Mouse (Mus musculus): ENCODE data around the gene Hsd17b1. TPM values are rescaled to one million over a fixed set of nuclear protein-coding genes. Genes with fewer than 3 reads are reported as not detected.

Gene Hsd17b1
- polyA plus RNA-seq, 1 experiment from 2014 or later: 0.16 TPM

DNA sequence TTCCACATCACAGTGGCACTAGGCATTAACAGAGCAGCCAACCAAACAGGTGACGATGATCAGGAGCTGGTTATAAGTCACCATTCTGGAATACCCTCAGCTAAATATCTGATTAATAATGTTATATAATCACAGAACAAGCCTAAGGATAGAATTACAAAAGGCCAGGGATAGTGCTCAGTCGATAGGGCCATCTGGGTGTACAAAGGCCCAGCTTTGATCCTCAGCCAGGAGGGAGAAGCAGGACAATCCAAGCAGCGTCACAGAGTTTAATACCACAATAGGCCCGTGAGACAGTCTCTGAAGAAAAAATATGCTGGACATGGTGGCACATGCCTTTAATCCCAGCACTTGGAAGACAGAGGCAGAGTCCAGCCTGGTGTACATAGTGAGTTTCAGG lies 31.1 kb downstream of the Hsd17b1 start:
- H3K9me3 ChIP-seq (ENCODE audit: control insufficient read depth, low read length): no peaks in the 10 kb centered on the region
- ATAC-seq (ENCODE audit: low FRiP score, low TSS enrichment): no peak
- H3K4me3 ChIP-seq (replicated peaks; ENCODE audit: low read depth, low read length): no peak overlapping the region
- no peak overlapping the region for H3K27ac ChIP-seq (replicated peaks; ENCODE audit: low read depth, low read length)
- no peak overlapping the region for H3K9ac ChIP-seq (replicated peaks; ENCODE audit: low read length)
- H3K27me3 ChIP-seq (ENCODE audit: control insufficient read depth, insufficient read depth, low read length): no peaks in the 10 kb centered on the region
- H3K4me1 ChIP-seq (ENCODE audit: control insufficient read depth, insufficient read depth, low read length): no peaks in the 10 kb centered on the region
- WGBS: 46% methylated on average over 4 of the region's 4 CpGs
- peaks cover 9% of the 10 kb centered on the region for H3K36me3 ChIP-seq (ENCODE audit: control insufficient read depth, insufficient read depth, low read length)
- no peak overlapping the region for H3K4me2 ChIP-seq (ENCODE audit: low read length)
- DNase-seq: no peak

DNA sequence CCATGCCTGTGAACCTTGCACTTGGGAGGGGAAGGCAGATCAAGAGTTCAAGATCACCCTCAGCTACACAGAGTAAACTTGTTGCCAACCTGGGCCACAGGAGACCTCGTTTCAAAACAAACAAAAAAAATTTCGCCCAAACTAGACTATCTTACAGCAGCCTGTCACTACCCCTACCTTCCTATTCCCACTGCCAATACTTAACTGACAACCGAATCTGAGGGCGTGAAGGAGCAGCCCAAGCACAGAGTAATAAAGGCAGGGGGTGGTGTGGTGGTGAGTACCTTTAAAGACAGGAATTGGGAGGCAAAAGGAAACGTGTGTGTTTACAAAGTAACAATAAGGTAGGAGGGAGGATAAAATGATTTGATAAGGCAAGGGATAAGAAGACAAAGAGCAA lies 32.5 kb downstream of the Hsd17b1 start:
- no peak overlapping the region for H3K9ac ChIP-seq (replicated peaks; ENCODE audit: low read length)
- no peak for DNase-seq
- no peaks in the 10 kb centered on the region for H3K4me1 ChIP-seq (ENCODE audit: control insufficient read depth, insufficient read depth, low read length)
- ATAC-seq (ENCODE audit: low FRiP score, low TSS enrichment): no peak
- H3K4me2 ChIP-seq (ENCODE audit: low read length): no peak overlapping the region
- H3K9me3 ChIP-seq (ENCODE audit: control insufficient read depth, low read length): no peaks in the 10 kb centered on the region
- H3K36me3 ChIP-seq (ENCODE audit: control insufficient read depth, insufficient read depth, low read length): no peaks in the 10 kb centered on the region
- no peak overlapping the region for H3K4me3 ChIP-seq (replicated peaks; ENCODE audit: low read depth, low read length)
- H3K27me3 ChIP-seq (ENCODE audit: control insufficient read depth, insufficient read depth, low read length): no peaks in the 10 kb centered on the region
- no peak overlapping the region for H3K27ac ChIP-seq (replicated peaks; ENCODE audit: low read depth, low read length)
- WGBS: 71% methylated on average over 5 of the region's 5 CpGs

DNA sequence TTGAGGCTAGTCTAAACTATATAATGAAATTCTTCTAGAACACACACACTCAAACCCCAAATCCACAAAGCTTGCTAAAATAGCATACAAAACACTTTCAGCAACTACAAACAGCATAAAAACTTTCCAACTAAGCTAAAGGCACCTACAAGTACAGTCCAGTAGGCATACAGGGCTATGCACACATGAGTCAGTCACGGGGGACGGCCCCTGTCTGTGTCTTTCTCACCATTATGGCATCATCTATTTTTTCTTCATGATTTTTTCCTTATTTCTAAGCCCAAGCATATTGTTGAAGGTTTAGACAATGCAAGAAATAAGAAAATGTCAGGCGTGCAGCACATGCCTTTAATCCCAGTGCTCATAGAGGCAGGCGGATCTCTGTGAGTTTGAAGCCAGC lies 33.0 kb downstream of the Hsd17b1 start:
- Histone ChIP-seq H3K36me3 (ENCODE audit: control insufficient read depth, insufficient read depth, low read length) (no peaks in the 10 kb centered on the region), H3K4me1 (ENCODE audit: control insufficient read depth, insufficient read depth, low read length) (no peaks in the 10 kb centered on the region), H3K9me3 (ENCODE audit: control insufficient read depth, low read length) (no peaks in the 10 kb centered on the region), H3K4me3 (replicated peaks; ENCODE audit: low read depth, low read length) (no peak overlapping the region), H3K27me3 (ENCODE audit: control insufficient read depth, insufficient read depth, low read length) (no peaks in the 10 kb centered on the region), H3K9ac (replicated peaks; ENCODE audit: low read length) (no peak overlapping the region), H3K27ac (replicated peaks; ENCODE audit: low read depth, low read length) (no peak overlapping the region), H3K4me2 (ENCODE audit: low read length) (no peak overlapping the region)
- WGBS: 92% methylated on average over 4 of the region's 4 CpGs
- ATAC-seq (ENCODE audit: low FRiP score, low TSS enrichment) (no peak), DNase-seq (no peak)

- H3K4me1 ChIP-seq (ENCODE audit: control insufficient read depth, insufficient read depth, low read length): no peaks in the 10 kb centered on the region
- WGBS: 93% methylated on average over 3 of the region's 3 CpGs
- H3K27ac ChIP-seq (replicated peaks; ENCODE audit: low read depth, low read length): no peak overlapping the region
- 0 out of 2 replicates have a peak, but pooled peaks cover 4% of the 10 kb centered on the region for H3K36me3 ChIP-seq (ENCODE audit: control insufficient read depth, insufficient read depth, low read length)
- ATAC-seq (ENCODE audit: low FRiP score, low TSS enrichment) (no peak), DNase-seq (no peak)
- H3K4me2 ChIP-seq (ENCODE audit: low read length): no peak overlapping the region
- H3K27me3 ChIP-seq (ENCODE audit: control insufficient read depth, insufficient read depth, low read length): no peaks in the 10 kb centered on the region
- H3K9ac ChIP-seq (replicated peaks; ENCODE audit: low read length): no peak overlapping the region
- no peaks in the 10 kb centered on the region for H3K9me3 ChIP-seq (ENCODE audit: control insufficient read depth, low read length)
- H3K4me3 ChIP-seq (replicated peaks; ENCODE audit: low read depth, low read length): no peak overlapping the region
These were observed 34.0 kb downstream of the Hsd17b1 start for GRCm38 (mm10) chr11:101112186-101112585.

- WGBS: 80% methylated on average over 2 of the region's 2 CpGs
- Histone ChIP-seq H3K36me3 (ENCODE audit: control insufficient read depth, insufficient read depth, low read length) (0 out of 2 replicates have a peak, but pooled peaks cover 5% of the 10 kb centered on the region), H3K4me1 (ENCODE audit: control insufficient read depth, insufficient read depth, low read length) (peaks cover 13% of the 10 kb centered on the region), H3K9ac (replicated peaks; ENCODE audit: low read length) (no peak overlapping the region), H3K27me3 (ENCODE audit: control insufficient read depth, insufficient read depth, low read length) (no peaks in the 10 kb centered on the region), H3K4me2 (ENCODE audit: low read length) (no peak overlapping the region), H3K4me3 (replicated peaks; ENCODE audit: low read depth, low read length) (no peak overlapping the region), H3K27ac (replicated peaks; ENCODE audit: low read depth, low read length) (no peak overlapping the region), H3K9me3 (ENCODE audit: control insufficient read depth, low read length) (no peaks in the 10 kb centered on the region)
- DNase-seq (no peak), ATAC-seq (ENCODE audit: low FRiP score, low TSS enrichment) (no peak)
These were observed 37.4 kb downstream of the Hsd17b1 start for GRCm38 (mm10) chr11:101115564-101115963.

- Histone ChIP-seq H3K9me3 (ENCODE audit: control insufficient read depth, low read length) (no peaks in the 10 kb centered on the region), H3K9ac (replicated peaks; ENCODE audit: low read length) (peak overlapping the region; percentile 88; the same call in 1 of the 2 replicates), H3K27ac (replicated peaks; ENCODE audit: low read depth, low read length) (no peak overlapping the region), H3K4me1 (ENCODE audit: control insufficient read depth, insufficient read depth, low read length) (peaks cover 20% of the 10 kb centered on the region), H3K4me2 (ENCODE audit: low read length) (peak overlapping the region; percentile 96), H3K36me3 (ENCODE audit: control insufficient read depth, insufficient read depth, low read length) (peaks cover 10% of the 10 kb centered on the region; the same call in 1 of the 2 replicates), H3K27me3 (ENCODE audit: control insufficient read depth, insufficient read depth, low read length) (no peaks in the 10 kb centered on the region), H3K4me3 (replicated peaks; ENCODE audit: low read depth, low read length) (peak overlapping the region; percentile 88)
- 65% methylated on average over 4 of the region's 4 CpGs for WGBS
- DNase-seq (no peak), ATAC-seq (ENCODE audit: low FRiP score, low TSS enrichment) (no peak)
These were observed 39.9 kb downstream of the Hsd17b1 start for GRCm38 (mm10) chr11:101118105-101118504.

- under 1% methylated on average over 39 of the region's 39 CpGs for whole genome bisulfite sequencing
- no peak for DNase-seq
- Histone ChIP-seq H3K4me3 (replicated peaks; ENCODE audit: low read depth, low read length) (peak overlapping the region; percentile 88), H3K27ac (replicated peaks; ENCODE audit: low read depth, low read length) (peak overlapping the region; percentile 91), H3K27me3 (ENCODE audit: control insufficient read depth, insufficient read depth, low read length) (no peaks in the 10 kb centered on the region), H3K4me2 (ENCODE audit: low read length) (peak overlapping the region; percentile 96), H3K9me3 (ENCODE audit: control insufficient read depth, low read length) (no peaks in the 10 kb centered on the region), H3K4me1 (ENCODE audit: control insufficient read depth, insufficient read depth, low read length) (peaks cover 20% of the 10 kb centered on the region), H3K9ac (replicated peaks; ENCODE audit: low read length) (peak overlapping the region; percentile 88), H3K36me3 (ENCODE audit: control insufficient read depth, insufficient read depth, low read length) (peaks cover 18% of the 10 kb centered on the region)
- peak; percentile 77 for ATAC-seq (ENCODE audit: low FRiP score, low TSS enrichment)
These were observed 41.0 kb downstream of the Hsd17b1 start for GRCm38 (mm10) chr11:101119131-101119760.

- Histone ChIP-seq H3K9ac (replicated peaks; ENCODE audit: low read length) (peak within 1 kb of the TSS; percentile 88), H3K36me3 (ENCODE audit: control insufficient read depth, insufficient read depth, low read length) (peaks cover 18% of the 10 kb centered on the region), H3K27ac (replicated peaks; ENCODE audit: low read depth, low read length) (peak within 1 kb of the TSS; percentile 91), H3K9me3 (ENCODE audit: control insufficient read depth, low read length) (no peaks in the 10 kb centered on the region), H3K4me1 (ENCODE audit: control insufficient read depth, insufficient read depth, low read length) (peaks cover 20% of the 10 kb centered on the region), H3K4me3 (replicated peaks; ENCODE audit: low read depth, low read length) (peak within 1 kb of the TSS; percentile 88), H3K4me2 (ENCODE audit: low read length) (peak within 1 kb of the TSS; percentile 96), H3K27me3 (ENCODE audit: control insufficient read depth, insufficient read depth, low read length) (no peaks in the 10 kb centered on the region)
- DNase-seq (peak; percentile 100), ATAC-seq (ENCODE audit: low FRiP score, low TSS enrichment) (peak; percentile 96)
- under 1% methylated on average over 61 of the region's 61 CpGs for WGBS
These were observed 41.7 kb downstream of the Hsd17b1 start, which contains the start of the genes Retreg3 and Tubg1 for GRCm38 (mm10) chr11:101119761-101120544. TSS of gene Retreg3 (minus strand) at chr11:101119893. TSS of gene Tubg1 (plus strand) at chr11:101119938.
